Mouse (Mus musculus) intestine, embryonic 16.5 days (tissue): ENCODE results near the gene Kpna7. TPM values are rescaled to one million over a fixed set of nuclear protein-coding genes. Genes with fewer than 3 reads are reported as not detected.
"Not testable (repeated sequence)": the region's sequence is repeated elsewhere in the genome, so short reads cannot be mapped to it uniquely, and the experiment has no call there.

Experiments used
- ATAC-seq: fragments of 200-750 bp; cut with Nextera tagmentation; 2 replicates; pipeline ENCODE4 v1.8.0; 2017; ENCODE audit warnings: moderate TSS enrichment, moderate library complexity
- H3K27ac ChIP-seq: fragments of 300-500 bp; sonication (generic); 2 replicates; pipeline ENCODE4 v1.5.1; 2014; ENCODE audit warnings: mild to moderate bottlenecking, low read length
- H3K27me3 ChIP-seq: fragments of 300-500 bp; sonication (generic); replicated peaks from 2 replicates; pipeline ENCODE4 v1.6.1; 2014; ENCODE audit warnings: low read length, control low read depth, mixed read lengths; ENCODE audit not compliant: control insufficient read depth, insufficient read depth
- H3K36me3 ChIP-seq: fragments of 300-500 bp; sonication (generic); 2 replicates; pipeline ENCODE4 v1.6.1; 2014; ENCODE audit warnings: low read length, control low read depth; ENCODE audit not compliant: control insufficient read depth, insufficient read depth
- H3K4me1 ChIP-seq: fragments of 300-500 bp; sonication (generic); 2 replicates; pipeline ENCODE4 v1.6.1; 2014; ENCODE audit warnings: low read length, control low read depth, mixed read lengths; ENCODE audit not compliant: control insufficient read depth, insufficient read depth
- H3K4me2 ChIP-seq: fragments of 300-500 bp; sonication (generic); 2 replicates; pipeline ENCODE4 v1.6.1; 2014; ENCODE audit warnings: low read depth, low read length, control low read depth
- H3K4me3 ChIP-seq: fragments of 300-500 bp; sonication (generic); 2 replicates; pipeline ENCODE4 v1.5.1; 2014; ENCODE audit warnings: mild to moderate bottlenecking, low read length
- H3K9ac ChIP-seq: fragments of 300-500 bp; sonication (generic); 2 replicates; pipeline ENCODE4 v1.6.1; 2014; ENCODE audit warnings: low read depth, low read length
- H3K9me3 ChIP-seq: fragments of 300-500 bp; sonication (generic); 2 replicates; pipeline ENCODE4 v1.6.1; 2016; ENCODE audit warnings: low read length, control low read depth; ENCODE audit not compliant: control insufficient read depth
- WGBS: fragments of 180-500 bp; shearing (Covaris S2); extraction: QIAGEN DNeasy Blood & Tissue Kit; methylation state at CpG from one replicate; pipeline ENCODE4 v1.1.7; 2014; 5-methylcytosine and 5-hydroxymethylcytosine counted together
- polyA plus RNA-seq: library from polyadenylated mRNA; unstranded; fragments of >200 nt; fragmentation: Nextera tagmentation; extraction: Ambion mirVana; gene quantifications from 2 replicates; pipeline ENCODE4 v1.2.1, GENCODE M21; 2015

Gene Kpna7
- polyA plus RNA-seq, 1 experiment from 2014 or later: 0.40 TPM

DNA sequence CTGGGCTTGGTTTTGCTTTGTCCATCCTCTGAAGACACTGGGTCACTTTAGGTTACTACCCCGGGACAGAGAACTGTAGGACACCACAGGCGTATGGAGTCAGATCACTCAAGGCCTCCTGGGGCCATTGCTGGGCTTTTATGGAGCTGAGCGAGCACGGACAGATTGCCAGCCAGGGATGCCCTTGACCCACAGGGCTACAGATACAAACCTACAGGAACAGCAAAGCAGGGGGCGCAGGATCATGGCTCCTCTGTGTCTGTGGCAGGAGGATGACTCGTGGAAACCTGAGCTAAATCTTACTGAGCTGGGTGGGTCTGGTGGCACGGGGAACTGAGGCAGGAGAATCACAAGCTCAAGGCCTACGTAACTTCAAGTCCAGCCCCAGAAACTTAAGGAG lies 28.7 kb upstream of the Kpna7 start:
- Histone ChIP-seq H3K36me3 (0 out of 2 replicates have a peak, but pooled peaks cover 16% of the 10 kb centered on the region), H3K9ac (no peak overlapping the region), H3K4me1 (peaks cover 16% of the 10 kb centered on the region), H3K27ac (no peak overlapping the region), H3K27me3 (no peaks in the 10 kb centered on the region), H3K4me2 (no peak overlapping the region), H3K9me3 (no peaks in the 10 kb centered on the region), H3K4me3 (no peak overlapping the region)
- no peak for ATAC-seq
- whole genome bisulfite sequencing: 79% methylated on average over 8 of the region's 8 CpGs

DNA sequence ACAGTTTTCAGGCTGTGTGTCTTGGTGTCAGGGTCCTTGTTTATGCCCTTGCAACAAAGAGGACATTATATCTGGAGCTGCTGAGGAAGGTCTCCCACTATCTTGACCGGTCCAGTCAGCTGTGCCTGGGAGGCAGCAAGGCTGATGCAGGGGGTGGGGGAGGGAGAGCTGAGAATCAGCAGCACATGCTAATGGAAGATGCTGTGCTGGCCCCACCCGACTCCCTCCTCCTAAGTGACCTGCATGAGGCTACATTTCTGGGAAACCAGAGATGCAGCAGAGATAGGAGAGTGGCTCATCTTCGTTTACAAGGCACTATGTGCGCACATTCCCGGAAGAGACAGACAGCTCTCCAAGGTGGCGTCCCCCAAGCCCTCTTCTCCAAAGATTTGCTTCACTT lies 26.6 kb upstream of the Kpna7 start:
- Histone ChIP-seq H3K4me2 (no peak overlapping the region), H3K27me3 (no peaks in the 10 kb centered on the region), H3K9me3 (no peaks in the 10 kb centered on the region), H3K9ac (no peak overlapping the region), H3K4me1 (no peaks in the 10 kb centered on the region), H3K27ac (no peak overlapping the region), H3K36me3 (peaks cover 25% of the 10 kb centered on the region; the same call in 1 of the 2 replicates), H3K4me3 (no peak overlapping the region)
- ATAC-seq: no peak
- 83% methylated on average over 6 of the region's 6 CpGs for WGBS

GRCm38 (mm10) chr5:145105694-145106275 lies 22.0 kb upstream of the Kpna7 start:
- no peak for ATAC-seq
- Histone ChIP-seq H3K4me1 (no peaks in the 10 kb centered on the region), H3K9ac (no peak overlapping the region), H3K36me3 (peaks cover 52% of the 10 kb centered on the region), H3K4me2 (no peak overlapping the region), H3K27me3 (no peaks in the 10 kb centered on the region), H3K4me3 (no peak overlapping the region), H3K27ac (no peak overlapping the region), H3K9me3 (no peaks in the 10 kb centered on the region)
- WGBS: 83% methylated on average over 9 of the region's 9 CpGs

- Histone ChIP-seq H3K9me3 (no peaks in the 10 kb centered on the region), H3K4me2 (no peak overlapping the region), H3K4me3 (no peak overlapping the region), H3K36me3 (peaks cover 48% of the 10 kb centered on the region), H3K27me3 (no peaks in the 10 kb centered on the region), H3K4me1 (no peaks in the 10 kb centered on the region), H3K9ac (no peak overlapping the region), H3K27ac (no peak overlapping the region)
- 87% methylated on average over 9 of the region's 9 CpGs for WGBS
- no peak for ATAC-seq
These were observed 20.5 kb upstream of the Kpna7 start for GRCm38 (mm10) chr5:145104328-145104727.

DNA sequence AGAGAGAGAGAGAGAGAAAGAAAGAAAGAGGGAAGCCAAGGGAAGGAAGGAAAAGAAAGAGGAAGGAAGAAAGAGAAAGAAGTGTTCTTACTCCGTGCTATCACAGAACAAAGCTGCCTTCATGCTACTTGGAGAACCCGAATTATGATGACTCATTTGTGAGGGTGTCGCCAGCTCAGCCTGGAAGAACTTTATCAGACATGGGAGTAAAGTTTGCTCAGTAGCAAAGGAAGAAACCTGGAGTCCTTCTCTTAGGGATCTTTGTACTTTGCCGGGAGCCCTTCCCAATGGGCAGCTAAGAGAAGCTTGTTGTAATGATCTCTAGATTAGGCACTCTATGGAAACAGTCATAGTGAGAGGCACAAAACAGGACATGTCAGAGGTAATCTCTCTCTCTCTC lies 18.9 kb upstream of the Kpna7 start:
- Histone ChIP-seq H3K9me3 (no peaks in the 10 kb centered on the region), H3K36me3 (peaks cover 47% of the 10 kb centered on the region), H3K4me2 (no peak overlapping the region), H3K27ac (no peak overlapping the region), H3K4me3 (no peak overlapping the region), H3K27me3 (no peaks in the 10 kb centered on the region), H3K4me1 (no peaks in the 10 kb centered on the region), H3K9ac (no peak overlapping the region)
- 62% methylated on average over 4 of the region's 4 CpGs for WGBS
- ATAC-seq: peak; percentile 91

GRCm38 (mm10) chr5:145101451-145101850 lies 17.6 kb upstream of the Kpna7 start:
- not testable (repeated sequence) for H3K9me3 ChIP-seq, H3K27ac ChIP-seq, H3K4me2 ChIP-seq, H3K9ac ChIP-seq, H3K4me3 ChIP-seq, ATAC-seq, H3K4me1 ChIP-seq, H3K27me3 ChIP-seq
- peaks cover 47% of the 10 kb centered on the region for H3K36me3 ChIP-seq
- WGBS: 95% methylated on average over 11 of the region's 11 CpGs

GRCm38 (mm10) chr5:145100960-145101359 lies 17.1 kb upstream of the Kpna7 start:
- no peak for ATAC-seq
- Histone ChIP-seq H3K4me2 (no peak overlapping the region), H3K9ac (no peak overlapping the region), H3K27ac (no peak overlapping the region), H3K9me3 (no peaks in the 10 kb centered on the region), H3K4me1 (no peaks in the 10 kb centered on the region), H3K27me3 (no peaks in the 10 kb centered on the region), H3K4me3 (no peak overlapping the region), H3K36me3 (peaks cover 44% of the 10 kb centered on the region)
- WGBS: 93% methylated on average over 9 of the region's 9 CpGs

DNA sequence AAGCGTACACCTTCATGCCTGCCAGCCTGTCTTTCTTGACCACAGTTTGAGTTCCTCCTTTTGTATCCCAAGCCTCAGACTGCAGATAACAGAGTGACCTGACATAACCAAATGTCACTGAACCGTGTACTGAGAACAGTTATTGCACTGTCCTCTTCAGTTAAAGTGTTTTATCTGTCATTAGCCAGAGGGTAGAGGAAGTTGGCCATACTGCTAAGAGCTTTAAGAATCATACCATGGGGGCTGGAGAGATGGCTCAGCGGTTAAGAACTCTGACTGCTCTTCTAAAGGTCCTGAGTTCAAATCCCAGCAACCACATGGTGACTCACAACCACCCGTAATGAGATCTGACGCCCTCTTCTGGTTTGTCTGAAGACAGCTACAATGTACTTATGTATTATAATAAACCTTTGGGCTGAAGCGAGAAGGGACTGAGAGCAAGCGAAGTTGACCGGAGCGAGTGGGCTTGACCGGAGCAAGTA lies 14.6 kb upstream of the Kpna7 start:
- ATAC-seq: no peak
- H3K4me2 ChIP-seq: no peak overlapping the region
- H3K27me3 ChIP-seq: no peaks in the 10 kb centered on the region
- no peak overlapping the region for H3K9ac ChIP-seq
- no peaks in the 10 kb centered on the region for H3K9me3 ChIP-seq
- peaks cover 28% of the 10 kb centered on the region for H3K36me3 ChIP-seq
- no peak overlapping the region for H3K27ac ChIP-seq
- 91% methylated on average over 10 of the region's 10 CpGs for WGBS
- no peaks in the 10 kb centered on the region for H3K4me1 ChIP-seq
- no peak overlapping the region for H3K4me3 ChIP-seq

DNA sequence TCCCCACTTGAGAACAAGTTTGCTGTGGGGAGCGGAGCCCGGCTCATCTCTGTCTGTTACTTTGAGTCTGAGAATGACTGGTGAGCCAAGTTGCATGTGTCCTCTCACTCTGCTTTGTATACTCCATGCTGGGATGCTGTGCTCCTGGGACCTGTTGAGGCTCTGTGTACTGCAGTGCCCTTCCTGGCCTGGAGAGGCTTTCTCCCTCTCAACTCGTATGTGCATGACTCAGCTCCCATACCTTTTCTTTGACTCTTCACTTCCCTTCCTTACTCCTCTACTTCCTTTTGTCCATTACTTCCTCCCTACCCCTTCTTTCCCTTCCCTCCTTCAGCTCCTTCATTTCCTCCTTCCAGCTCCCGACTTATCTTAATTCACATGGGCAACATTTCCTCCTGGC lies 12.4 kb upstream of the Kpna7 start:
- Histone ChIP-seq H3K9ac (no peak overlapping the region), H3K36me3 (peaks cover 32% of the 10 kb centered on the region), H3K4me3 (no peak overlapping the region), H3K9me3 (no peaks in the 10 kb centered on the region), H3K27ac (no peak overlapping the region), H3K4me1 (no peaks in the 10 kb centered on the region), H3K4me2 (no peak overlapping the region), H3K27me3 (no peaks in the 10 kb centered on the region)
- WGBS: 83% methylated on average over 4 of the region's 4 CpGs
- no peak for ATAC-seq

GRCm38 (mm10) chr5:145089878-145090277 lies 6.0 kb upstream of the Kpna7 start:
- Histone ChIP-seq H3K27ac (no peak overlapping the region), H3K4me1 (0 out of 2 replicates have a peak, but pooled peaks cover under 1% of the 10 kb centered on the region), H3K4me2 (no peak overlapping the region), H3K36me3 (peaks cover 14% of the 10 kb centered on the region; the same call in 1 of the 2 replicates), H3K9ac (no peak overlapping the region), H3K9me3 (no peaks in the 10 kb centered on the region), H3K4me3 (no peak overlapping the region), H3K27me3 (no peaks in the 10 kb centered on the region)
- ATAC-seq: no peak
- WGBS: 80% methylated on average over 3 of the region's 3 CpGs
